Mouse (Mus musculus): Measurements from ENCODE around the gene Dedd2. TPM values are rescaled to one million over a fixed set of nuclear protein-coding genes. Genes with fewer than 3 reads are reported as not detected.

The Dedd2 gene
- total and polyA plus RNA-seq, 3 experiments: 25.2 to 36.6 TPM; not detected in 1

DNA sequence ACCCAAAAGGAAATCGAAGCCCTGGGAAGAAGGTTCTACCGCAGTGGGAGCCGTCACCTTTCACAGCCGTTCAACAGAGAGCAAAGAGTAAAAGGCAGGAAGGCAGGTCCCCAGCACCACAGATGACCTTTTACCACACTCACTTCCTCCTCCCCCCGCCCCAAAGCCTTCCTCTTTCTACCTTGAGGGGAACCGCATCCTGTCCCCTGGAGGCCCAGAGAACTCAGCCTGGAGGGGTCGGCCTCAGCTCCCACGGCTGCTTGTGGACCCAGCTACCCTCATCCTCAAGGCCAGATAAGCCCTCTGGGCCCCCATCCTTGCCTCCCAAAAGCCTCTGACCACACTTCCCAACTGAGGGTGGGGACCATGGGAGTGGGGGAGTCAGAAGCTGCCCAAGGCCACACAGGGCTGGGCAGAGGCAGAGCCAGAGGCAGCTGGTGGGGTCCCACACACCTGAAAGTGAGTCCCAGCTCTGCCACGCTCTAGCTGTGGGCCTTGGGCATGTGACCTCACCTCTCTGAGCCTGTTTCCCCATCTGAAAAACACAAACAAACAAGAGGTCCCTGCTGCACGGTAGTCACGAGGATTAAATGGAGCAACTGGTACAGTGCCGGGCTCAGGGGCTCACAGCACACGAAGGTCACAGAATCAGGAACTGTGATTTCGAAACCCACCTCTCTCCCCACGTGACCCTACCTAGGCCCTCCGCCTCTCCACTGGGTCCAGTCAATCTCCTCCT is 14.9 kb downstream of the Dedd2 start:
- peaks cover 0 to 10% of the 10 kb centered on the region in 2 experiments; a peak in 2 of 4 replicates for H3K4me1 ChIP-seq (ENCODE audit: control insufficient read depth in 1 of 2, insufficient read depth in 2 of 2, low read length in 2 of 2)

DNA sequence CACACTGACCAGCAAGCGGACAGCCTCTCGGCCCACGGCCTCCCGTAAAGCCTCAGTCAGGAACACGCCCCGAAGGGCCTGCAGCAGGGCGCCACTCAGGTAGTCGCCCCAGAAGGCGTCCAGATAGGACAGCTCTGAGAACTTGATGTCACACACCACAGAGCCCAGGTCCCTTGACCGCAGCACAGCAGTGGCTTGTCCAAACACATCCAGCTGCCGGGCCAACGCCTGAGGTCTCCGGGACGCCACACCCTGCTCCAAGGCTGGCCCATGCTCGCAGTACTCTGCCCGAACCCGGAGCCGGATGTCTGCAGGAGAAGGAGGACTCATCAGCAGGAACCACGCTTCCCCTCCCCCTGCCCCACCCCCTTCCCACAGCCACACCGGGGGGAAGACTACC is 16.8 kb downstream of the Dedd2 start:
- Histone ChIP-seq H3K36me3 (ENCODE audit: control insufficient read depth in 1 of 2, insufficient read depth in 2 of 2, low read length in 2 of 2) (peaks cover 0 to 8% of the 10 kb centered on the region in 2 experiments; a peak in 2 of 4 replicates), H3K9me3 (replicated peaks; ENCODE audit: insufficient read depth, low read length) (no peaks in the 10 kb centered on the region), H3K79me2 (ENCODE audit: control insufficient read depth, insufficient read depth, low read length, poor library complexity) (no peaks in the 10 kb centered on the region), H3K4me1 (ENCODE audit: control insufficient read depth in 1 of 2, insufficient read depth in 2 of 2, low read length in 2 of 2) (no peaks in the 10 kb centered on the region), H3K27ac (ENCODE audit: control insufficient read depth, low read depth, low read length) (no peak overlapping the region), H3K9ac (ENCODE audit: control insufficient read depth, low read depth, low read length, poor library complexity, severe bottlenecking) (no peak overlapping the region), H3K27me3 (ENCODE audit: control insufficient read depth in 1 of 2, insufficient read depth in 2 of 2, low read length in 2 of 2) (no peaks in the 10 kb centered on the region), H3K4me3 (ENCODE audit: control insufficient read depth in 1 of 2, insufficient read depth in 1 of 2, low read depth in 2 of 2, low read length in 2 of 2) (no peak overlapping the region)
- no peak for DNase-seq (ENCODE audit: low read depth, low spot score)
- no peak for TF ChIP-seq POLR2A (IDR thresholded peaks at IDR 0.05; ENCODE audit: control insufficient read depth in 1 of 2, insufficient read depth in 1 of 2, low read depth in 1 of 2, low read length in 2 of 2, poor library complexity in 1 of 2)
- TF ChIP-seq BHLHE40 (IDR thresholded peaks at IDR 0.05; ENCODE audit: borderline replicate concordance, low read depth, low read length): no peak
- no peak for TF ChIP-seq TAL1 (IDR thresholded peaks at IDR 0.05; ENCODE audit: low read length)
- no peak for TF ChIP-seq SIN3A (IDR thresholded peaks at IDR 0.05; ENCODE audit: low read length)
- no peak for TF ChIP-seq EP300 (IDR thresholded peaks at IDR 0.05; ENCODE audit: low read depth in 1 of 2, low read length in 2 of 2)
- no peak for TF ChIP-seq KAT2A (conservative IDR thresholded peaks at IDR 0.05; ENCODE audit: low read depth, low read length)
- TF ChIP-seq MYB (IDR thresholded peaks at IDR 0.05; ENCODE audit: low read depth, low read length): no peak
- no peak for TF ChIP-seq MYC (IDR thresholded peaks at IDR 0.05; ENCODE audit: low read depth, low read length)
- no peak for TF ChIP-seq CTCF (IDR thresholded peaks at IDR 0.05 in 2 of 3, conservative IDR thresholded peaks at IDR 0.05 in 1 of 3; ENCODE audit: control insufficient read depth in 1 of 3, insufficient read depth in 1 of 3, low read depth in 2 of 3, low read length in 3 of 3, poor library complexity in 1 of 3, severe bottlenecking in 1 of 3)

More for the DNA sequence above, 14.9 kb downstream of the Dedd2 start:
- H3K36me3 ChIP-seq (ENCODE audit: control insufficient read depth in 1 of 2, insufficient read depth in 2 of 2, low read length in 2 of 2): peaks cover 0 to 8% of the 10 kb centered on the region in 2 experiments; a peak in 3 of 4 replicates
- H3K4me3 ChIP-seq (ENCODE audit: control insufficient read depth in 1 of 2, insufficient read depth in 1 of 2, low read depth in 2 of 2, low read length in 2 of 2): no peak overlapping the region
- no peak for TF ChIP-seq ZMIZ1 (IDR thresholded peaks at IDR 0.05; ENCODE audit: low read depth, low read length)
- no peak for TF ChIP-seq POLR2AphosphoS2 (IDR thresholded peaks at IDR 0.05; ENCODE audit: low read length)
- TF ChIP-seq TBP (IDR thresholded peaks at IDR 0.05; ENCODE audit: low read depth, low read length): no peak
- TF ChIP-seq ZNF384 (IDR thresholded peaks at IDR 0.05; ENCODE audit: low read depth, low read length): no peak
- TF ChIP-seq MAZ (IDR thresholded peaks at IDR 0.05; ENCODE audit: low read depth, low read length): no peak
- TF ChIP-seq ELF1 (IDR thresholded peaks at IDR 0.05; ENCODE audit: low read depth, low read length): no peak
- no peak for TF ChIP-seq SMC3 (IDR thresholded peaks at IDR 0.05; ENCODE audit: low read depth, low read length)
- TF ChIP-seq MYC (IDR thresholded peaks at IDR 0.05; ENCODE audit: low read depth, low read length): no peak
- TF ChIP-seq MAFK (IDR thresholded peaks at IDR 0.05; ENCODE audit: borderline replicate concordance, low read depth, low read length): no peak
- TF ChIP-seq CHD1 (IDR thresholded peaks at IDR 0.05; ENCODE audit: low read depth, low read length): no peak
- no peak for TF ChIP-seq TAL1 (IDR thresholded peaks at IDR 0.05; ENCODE audit: low read length)
- no peak for TF ChIP-seq NELFE (IDR thresholded peaks at IDR 0.05; ENCODE audit: low read depth, low read length)
- TF ChIP-seq JUND (IDR thresholded peaks at IDR 0.05; ENCODE audit: low read depth, low read length): no peak
- TF ChIP-seq CTCF (IDR thresholded peaks at IDR 0.05 in 2 of 3, conservative IDR thresholded peaks at IDR 0.05 in 1 of 3; ENCODE audit: control insufficient read depth in 1 of 3, insufficient read depth in 1 of 3, low read depth in 2 of 3, low read length in 3 of 3, poor library complexity in 1 of 3, severe bottlenecking in 1 of 3): no peak
- no peak for TF ChIP-seq MAX (IDR thresholded peaks at IDR 0.05; ENCODE audit: low read length)
- no peaks in the 10 kb centered on the region for H3K27me3 ChIP-seq (ENCODE audit: control insufficient read depth in 1 of 2, insufficient read depth in 2 of 2, low read length in 2 of 2)
- H3K9ac ChIP-seq (ENCODE audit: control insufficient read depth, low read depth, low read length, poor library complexity, severe bottlenecking): no peak overlapping the region
- H3K27ac ChIP-seq (ENCODE audit: control insufficient read depth, low read depth, low read length): no peak overlapping the region
- no peaks in the 10 kb centered on the region for H3K79me2 ChIP-seq (ENCODE audit: control insufficient read depth, insufficient read depth, low read length, poor library complexity)
- DNase-seq (ENCODE audit: low read depth, low spot score): no peak
- H3K9me3 ChIP-seq (replicated peaks; ENCODE audit: insufficient read depth, low read length): no peaks in the 10 kb centered on the region
